Mouse (Mus musculus) kidney, adult 2 months (tissue): ENCODE measurements around the gene Mknk1.

Experiments used
- CTCF ChIP-seq: fragments of 200-500 bp; conservative IDR thresholded peaks from 2 replicates; pipeline ENCODE4 v1.5.1; 2011; ENCODE audit warnings: low read depth, mild to moderate bottlenecking, control low read depth, low read length, moderate library complexity, mixed read lengths; ENCODE audit not compliant: insufficient read depth, insufficient read length
- POLR2A ChIP-seq: fragments of 200-500 bp; IDR thresholded peaks from one replicate; pipeline ENCODE4 v1.6.1; 2011; ENCODE audit warnings: low read depth, low read length, control low read depth

- no peak for TF ChIP-seq CTCF
- TF ChIP-seq POLR2A, result no peak
Observed at GRCm38 (mm10) chr4:115905701-115906100, 66.7 kb downstream of the Mknk1 start.
